Mouse (Mus musculus): Measurements from ENCODE around the gene Ufd1. TPM values are rescaled to one million over a fixed set of nuclear protein-coding genes. Genes with fewer than 3 reads are reported as not detected.

Gene Ufd1
- polyA plus RNA-seq, 1 experiment from 2014 or later = 70.3 TPM

DNA sequence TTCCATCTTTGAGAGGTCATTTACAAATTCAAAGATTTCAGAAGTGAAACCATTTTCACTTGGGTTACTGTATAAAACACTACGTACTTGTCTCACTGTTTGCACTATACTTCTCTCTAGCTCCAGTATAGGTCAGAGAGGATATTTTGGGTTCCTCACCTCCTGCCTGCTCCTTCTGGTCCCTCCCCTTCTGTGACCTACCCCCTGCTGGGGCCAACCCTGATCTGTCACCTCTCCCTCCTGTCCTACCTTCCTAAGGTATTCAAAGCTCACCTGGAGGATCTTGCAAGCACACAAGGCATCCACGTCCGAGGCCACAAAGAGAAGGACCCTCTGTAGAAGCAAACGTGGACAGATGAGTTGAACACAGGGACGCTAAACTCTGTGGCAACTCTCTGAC is 547 bp upstream of the Ufd1 start:
- no peak for ATAC-seq (ENCODE audit: insufficient number of reproducible peaks, insufficient read depth, low FRiP score, low read depth)
- 6% methylated on average over 5 of the region's 5 CpGs for WGBS
- Histone ChIP-seq H3K9ac (ENCODE audit: low read length) (peak overlapping the region; percentile 79), H3K4me3 (ENCODE audit: control insufficient read depth in 1 of 2, insufficient read depth in 1 of 2, low read depth in 1 of 2, low read length in 2 of 2) (peak overlapping the region; percentile 62 to 89), H3K4me1 (ENCODE audit: control insufficient read depth in 2 of 2, insufficient read depth in 2 of 2, low read length in 2 of 2) (peaks cover 5 to 18% of the 10 kb centered on the region in 2 experiments; a peak in 3 of 4 replicates), H3K27me3 (ENCODE audit: control insufficient read depth, insufficient read depth, low read length) (no peaks in the 10 kb centered on the region), H3K27ac (replicated peaks in 1 of 2; ENCODE audit: control insufficient read depth in 1 of 2, insufficient read depth in 1 of 2, low read depth in 2 of 2, low read length in 2 of 2) (peak overlapping the region; percentile 40 to 53; a peak in 2 of 4 replicates), H3K4me2 (ENCODE audit: low read length) (peak overlapping the region; percentile 82), H3K36me3 (ENCODE audit: control insufficient read depth, insufficient read depth, low read length) (peaks cover 51% of the 10 kb centered on the region), H3K9me3 (ENCODE audit: control insufficient read depth, low read length) (no peaks in the 10 kb centered on the region)

DNA sequence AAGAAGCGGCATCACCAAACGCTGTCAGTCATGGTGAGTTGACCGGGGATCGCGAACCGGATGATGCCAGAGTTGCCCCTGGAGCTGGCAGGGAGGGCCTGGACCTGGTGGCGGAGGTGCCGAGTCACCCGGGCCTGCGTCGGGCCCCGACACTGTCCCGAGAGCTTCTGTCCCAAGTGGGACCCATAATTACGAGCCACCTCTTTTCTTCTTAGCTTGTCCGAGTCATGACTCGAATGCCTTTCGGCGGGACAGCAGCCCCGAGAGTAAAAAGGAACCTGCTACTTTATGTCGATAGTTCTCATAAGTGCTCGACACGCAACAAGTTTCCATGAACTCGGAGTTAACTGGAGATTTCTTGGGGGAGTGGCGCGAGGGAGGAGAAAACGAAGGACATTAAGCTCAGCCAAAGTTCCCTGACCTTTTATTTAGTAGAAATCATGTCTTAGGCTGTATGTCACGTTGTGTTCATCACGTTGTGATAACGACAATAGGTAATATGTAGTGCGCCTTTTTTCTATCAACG is 869 bp downstream of the Ufd1 start:
- H3K27me3 ChIP-seq (ENCODE audit: control insufficient read depth, insufficient read depth, low read length) = no peaks in the 10 kb centered on the region
- 2% methylated on average over 31 of the region's 31 CpGs for WGBS
- no peaks in the 10 kb centered on the region for H3K9me3 ChIP-seq (ENCODE audit: control insufficient read depth, low read length)
- H3K4me1 ChIP-seq (ENCODE audit: control insufficient read depth in 2 of 2, insufficient read depth in 2 of 2, low read length in 2 of 2) = peaks cover 5 to 18% of the 10 kb centered on the region in 2 experiments; a peak in 3 of 4 replicates
- peaks cover 51% of the 10 kb centered on the region for H3K36me3 ChIP-seq (ENCODE audit: control insufficient read depth, insufficient read depth, low read length)
- H3K4me2 ChIP-seq (ENCODE audit: low read length) = peak overlapping the region; percentile 84
- H3K4me3 ChIP-seq (ENCODE audit: control insufficient read depth in 1 of 2, insufficient read depth in 1 of 2, low read depth in 1 of 2, low read length in 2 of 2) = peak overlapping the region; percentile 62 to 89
- H3K27ac ChIP-seq (replicated peaks in 1 of 2; ENCODE audit: control insufficient read depth in 1 of 2, insufficient read depth in 1 of 2, low read depth in 2 of 2, low read length in 2 of 2) = peak overlapping the region; percentile 53 to 80
- ATAC-seq (ENCODE audit: insufficient number of reproducible peaks, insufficient read depth, low FRiP score, low read depth) = peak; percentile 36; the same call in 1 of the 2 replicates
- peak overlapping the region; percentile 81 for H3K9ac ChIP-seq (ENCODE audit: low read length)

DNA sequence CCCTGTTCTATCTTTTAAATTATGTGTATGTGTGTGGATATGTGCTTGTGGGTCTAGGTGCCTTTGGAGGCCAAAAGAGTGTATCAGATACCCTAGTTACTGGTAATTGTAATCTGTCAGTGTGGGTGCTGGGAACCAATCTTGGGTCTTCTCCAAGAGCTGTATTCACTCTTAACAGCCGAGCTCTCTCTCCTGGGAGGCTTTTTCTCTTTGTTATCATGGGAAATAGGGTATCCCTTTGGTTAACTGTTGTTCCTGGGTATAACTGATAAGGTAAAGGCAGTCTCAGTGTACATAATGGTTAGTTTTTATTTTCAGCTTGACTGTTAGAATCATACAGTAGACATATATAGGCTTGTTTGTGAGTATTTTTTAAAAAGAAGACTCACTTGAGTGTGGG is 10.8 kb downstream of the Ufd1 start:
- 76% methylated on average over 1 of the region's 1 CpGs for WGBS
- H3K9ac ChIP-seq (ENCODE audit: low read length) = no peak overlapping the region
- no peak for ATAC-seq (ENCODE audit: insufficient number of reproducible peaks, insufficient read depth, low FRiP score, low read depth)
- no peak overlapping the region for H3K27ac ChIP-seq (replicated peaks in 1 of 2; ENCODE audit: control insufficient read depth in 1 of 2, insufficient read depth in 1 of 2, low read depth in 2 of 2, low read length in 2 of 2)
- no peak overlapping the region for H3K4me3 ChIP-seq (ENCODE audit: control insufficient read depth in 1 of 2, insufficient read depth in 1 of 2, low read depth in 1 of 2, low read length in 2 of 2)
- H3K9me3 ChIP-seq (ENCODE audit: control insufficient read depth, low read length) = no peaks in the 10 kb centered on the region
- H3K36me3 ChIP-seq (ENCODE audit: control insufficient read depth, insufficient read depth, low read length) = peaks cover 99% of the 10 kb centered on the region
- no peak overlapping the region for H3K4me2 ChIP-seq (ENCODE audit: low read length)
- H3K27me3 ChIP-seq (ENCODE audit: control insufficient read depth, insufficient read depth, low read length) = no peaks in the 10 kb centered on the region
- no peaks in the 10 kb centered on the region for H3K4me1 ChIP-seq (ENCODE audit: control insufficient read depth in 2 of 2, insufficient read depth in 2 of 2, low read length in 2 of 2)

DNA sequence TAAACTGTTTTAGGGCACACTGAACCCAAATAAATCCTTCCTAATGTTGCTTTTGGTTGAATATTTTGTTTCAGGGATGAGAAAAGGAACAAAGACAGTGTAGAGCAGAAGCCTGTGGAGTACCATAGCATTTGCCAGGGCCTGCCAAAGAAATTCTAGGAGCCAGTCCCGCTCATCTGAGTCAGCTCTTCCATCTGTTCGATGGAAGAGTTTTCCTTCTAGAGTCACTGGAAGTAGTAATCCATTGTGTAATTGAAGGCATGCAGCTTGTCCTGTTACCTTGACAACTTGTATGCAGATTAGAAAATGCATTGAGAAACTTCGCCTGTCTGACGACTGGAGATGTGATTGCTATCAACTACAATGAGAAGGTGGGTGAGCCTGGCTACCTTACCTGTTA is 11.3 kb downstream of the Ufd1 start:
- 76% methylated on average over 4 of the region's 4 CpGs for WGBS
- H3K9ac ChIP-seq (ENCODE audit: low read length) = no peak overlapping the region
- no peak for ATAC-seq (ENCODE audit: insufficient number of reproducible peaks, insufficient read depth, low FRiP score, low read depth)

DNA sequence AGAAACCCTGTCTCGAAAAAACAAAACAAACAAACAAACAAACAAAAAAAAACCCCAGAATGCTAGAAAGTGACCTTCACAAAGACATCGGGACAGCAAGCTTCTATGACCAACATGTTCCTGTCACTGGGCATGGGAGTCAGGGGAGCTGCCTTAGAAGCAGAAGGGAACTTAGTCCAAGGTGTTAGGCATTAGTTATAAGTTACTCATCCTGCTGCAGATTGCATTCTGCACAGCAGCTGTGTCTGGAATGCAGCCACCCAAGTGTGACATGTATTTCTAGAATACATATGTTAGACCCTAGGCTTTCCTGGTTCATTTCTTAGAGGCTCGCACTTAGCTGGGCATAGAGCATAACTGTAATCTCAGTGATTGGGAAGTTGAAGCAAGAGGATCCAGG is 17.1 kb downstream of the Ufd1 start:
- Histone ChIP-seq H3K4me1 (ENCODE audit: control insufficient read depth in 2 of 2, insufficient read depth in 2 of 2, low read length in 2 of 2) (no peaks in the 10 kb centered on the region), H3K27me3 (ENCODE audit: control insufficient read depth, insufficient read depth, low read length) (no peaks in the 10 kb centered on the region), H3K4me3 (ENCODE audit: control insufficient read depth in 1 of 2, insufficient read depth in 1 of 2, low read depth in 1 of 2, low read length in 2 of 2) (no peak overlapping the region), H3K27ac (replicated peaks in 1 of 2; ENCODE audit: control insufficient read depth in 1 of 2, insufficient read depth in 1 of 2, low read depth in 2 of 2, low read length in 2 of 2) (no peak overlapping the region), H3K9ac (ENCODE audit: low read length) (no peak overlapping the region), H3K36me3 (ENCODE audit: control insufficient read depth, insufficient read depth, low read length) (peaks cover 97% of the 10 kb centered on the region), H3K9me3 (ENCODE audit: control insufficient read depth, low read length) (no peaks in the 10 kb centered on the region), H3K4me2 (ENCODE audit: low read length) (no peak overlapping the region)
- no peak for ATAC-seq (ENCODE audit: insufficient number of reproducible peaks, insufficient read depth, low FRiP score, low read depth)
- WGBS = 88% methylated on average over 3 of the region's 3 CpGs

More for the DNA sequence above, 11.3 kb downstream of the Ufd1 start:
- H3K27ac ChIP-seq (replicated peaks in 1 of 2; ENCODE audit: control insufficient read depth in 1 of 2, insufficient read depth in 1 of 2, low read depth in 2 of 2, low read length in 2 of 2) = no peak overlapping the region
- H3K4me2 ChIP-seq (ENCODE audit: low read length) = no peak overlapping the region
- no peak overlapping the region for H3K4me3 ChIP-seq (ENCODE audit: control insufficient read depth in 1 of 2, insufficient read depth in 1 of 2, low read depth in 1 of 2, low read length in 2 of 2)
- no peaks in the 10 kb centered on the region for H3K9me3 ChIP-seq (ENCODE audit: control insufficient read depth, low read length)
- no peaks in the 10 kb centered on the region for H3K27me3 ChIP-seq (ENCODE audit: control insufficient read depth, insufficient read depth, low read length)
- peaks cover 99% of the 10 kb centered on the region for H3K36me3 ChIP-seq (ENCODE audit: control insufficient read depth, insufficient read depth, low read length)
- H3K4me1 ChIP-seq (ENCODE audit: control insufficient read depth in 2 of 2, insufficient read depth in 2 of 2, low read length in 2 of 2) = no peaks in the 10 kb centered on the region

DNA sequence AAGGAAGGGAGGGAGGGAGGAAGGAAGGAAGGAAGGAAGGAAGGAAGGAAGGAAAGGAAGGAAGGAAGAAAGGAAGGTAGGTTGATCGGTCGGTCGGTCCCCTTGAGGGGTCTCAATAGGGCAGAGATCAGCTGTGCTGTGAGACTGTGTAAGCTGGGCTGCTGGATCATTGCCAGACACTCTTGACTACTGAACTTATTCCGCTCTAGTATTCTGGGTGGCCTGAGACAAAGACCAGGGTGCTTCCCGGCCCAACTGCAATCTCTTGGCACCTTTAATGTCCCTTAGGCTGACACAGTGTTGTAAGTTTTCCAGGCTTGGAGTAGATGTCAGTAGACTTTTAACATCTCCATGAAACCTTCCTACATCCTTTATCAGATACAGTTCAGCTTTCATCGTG is 17.5 kb downstream of the Ufd1 start:
- no peak overlapping the region for H3K4me2 ChIP-seq (ENCODE audit: low read length)
- WGBS = 64% methylated on average over 6 of the region's 6 CpGs
- no peaks in the 10 kb centered on the region for H3K27me3 ChIP-seq (ENCODE audit: control insufficient read depth, insufficient read depth, low read length)
- no peak overlapping the region for H3K9ac ChIP-seq (ENCODE audit: low read length)
- H3K36me3 ChIP-seq (ENCODE audit: control insufficient read depth, insufficient read depth, low read length) = peaks cover 97% of the 10 kb centered on the region
- H3K4me3 ChIP-seq (ENCODE audit: control insufficient read depth in 1 of 2, insufficient read depth in 1 of 2, low read depth in 1 of 2, low read length in 2 of 2) = no peak overlapping the region
- no peak overlapping the region for H3K27ac ChIP-seq (replicated peaks in 1 of 2; ENCODE audit: control insufficient read depth in 1 of 2, insufficient read depth in 1 of 2, low read depth in 2 of 2, low read length in 2 of 2)
- H3K4me1 ChIP-seq (ENCODE audit: control insufficient read depth in 2 of 2, insufficient read depth in 2 of 2, low read length in 2 of 2) = no peaks in the 10 kb centered on the region
- no peak for ATAC-seq (ENCODE audit: insufficient number of reproducible peaks, insufficient read depth, low FRiP score, low read depth)
- no peaks in the 10 kb centered on the region for H3K9me3 ChIP-seq (ENCODE audit: control insufficient read depth, low read length)

DNA sequence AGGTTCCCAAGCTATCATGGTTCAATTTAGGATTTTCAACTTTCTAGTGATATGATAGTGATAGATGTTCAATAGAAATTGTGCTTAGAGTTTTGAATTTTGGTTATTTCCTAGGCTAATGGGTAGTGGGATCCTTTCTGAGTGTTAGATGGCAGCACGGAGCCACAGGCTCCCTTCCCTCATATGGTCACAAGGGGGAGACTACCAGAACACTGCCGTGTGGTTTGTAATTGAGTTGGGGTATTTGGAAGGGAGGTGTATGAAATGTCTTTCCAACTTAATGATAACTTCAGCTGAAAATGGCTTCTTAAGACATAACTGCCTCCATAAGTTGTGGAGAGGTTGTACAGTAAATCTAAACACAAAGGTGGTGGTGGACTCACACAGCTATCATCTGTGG is 21.9 kb downstream of the Ufd1 start:
- Histone ChIP-seq H3K9me3 (ENCODE audit: control insufficient read depth, low read length) (no peaks in the 10 kb centered on the region), H3K27me3 (ENCODE audit: control insufficient read depth, insufficient read depth, low read length) (no peaks in the 10 kb centered on the region), H3K4me1 (ENCODE audit: control insufficient read depth in 2 of 2, insufficient read depth in 2 of 2, low read length in 2 of 2) (peaks cover 0 to 6% of the 10 kb centered on the region in 2 experiments; a peak in 1 of 4 replicates), H3K4me2 (ENCODE audit: low read length) (no peak overlapping the region), H3K9ac (ENCODE audit: low read length) (no peak overlapping the region), H3K36me3 (ENCODE audit: control insufficient read depth, insufficient read depth, low read length) (peaks cover 62% of the 10 kb centered on the region), H3K4me3 (ENCODE audit: control insufficient read depth in 1 of 2, insufficient read depth in 1 of 2, low read depth in 1 of 2, low read length in 2 of 2) (no peak overlapping the region), H3K27ac (replicated peaks in 1 of 2; ENCODE audit: control insufficient read depth in 1 of 2, insufficient read depth in 1 of 2, low read depth in 2 of 2, low read length in 2 of 2) (no peak overlapping the region)
- 75% methylated on average over 2 of the region's 2 CpGs for WGBS
- ATAC-seq (ENCODE audit: insufficient number of reproducible peaks, insufficient read depth, low FRiP score, low read depth) = no peak

DNA sequence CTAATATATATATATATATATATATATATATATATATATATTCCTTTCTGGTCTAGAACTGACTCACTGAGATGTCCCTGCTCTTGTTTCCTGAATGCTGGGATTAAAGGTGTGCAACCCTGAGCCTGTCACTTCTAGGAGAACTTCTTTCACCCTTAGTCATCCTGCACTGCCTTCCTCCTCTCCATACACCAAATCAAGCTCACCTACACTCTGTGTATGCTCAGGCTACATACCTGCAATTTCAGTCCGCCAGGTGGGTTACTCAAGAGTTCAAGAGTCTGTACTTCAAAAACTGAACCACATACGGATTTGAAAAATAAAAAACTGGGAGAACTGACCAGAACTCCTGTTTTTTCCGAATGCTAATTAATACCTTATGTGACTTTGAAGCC is 24.5 kb downstream of the Ufd1 start:
- H3K36me3 ChIP-seq (ENCODE audit: control insufficient read depth, insufficient read depth, low read length) = peaks cover 51% of the 10 kb centered on the region
- peak overlapping the region; percentile 94 for H3K9ac ChIP-seq (ENCODE audit: low read length)
- no peaks in the 10 kb centered on the region for H3K27me3 ChIP-seq (ENCODE audit: control insufficient read depth, insufficient read depth, low read length)
- H3K4me1 ChIP-seq (ENCODE audit: control insufficient read depth in 2 of 2, insufficient read depth in 2 of 2, low read length in 2 of 2) = peaks cover 0 to 6% of the 10 kb centered on the region in 2 experiments; a peak in 1 of 4 replicates
- no peak for ATAC-seq (ENCODE audit: insufficient number of reproducible peaks, insufficient read depth, low FRiP score, low read depth)
- no peaks in the 10 kb centered on the region for H3K9me3 ChIP-seq (ENCODE audit: control insufficient read depth, low read length)
- whole genome bisulfite sequencing = 25% methylated on average over 3 of the region's 3 CpGs
- peak overlapping the region; percentile 87 to 94 for H3K4me3 ChIP-seq (ENCODE audit: control insufficient read depth in 1 of 2, insufficient read depth in 1 of 2, low read depth in 1 of 2, low read length in 2 of 2)
- H3K27ac ChIP-seq (replicated peaks in 1 of 2; ENCODE audit: control insufficient read depth in 1 of 2, insufficient read depth in 1 of 2, low read depth in 2 of 2, low read length in 2 of 2) = no peak overlapping the region
- H3K4me2 ChIP-seq (ENCODE audit: low read length) = peak overlapping the region; percentile 83
